Mouse (Mus musculus): ENCODE measurements at regions not wholly inside any gene's neighbourhood (a gene's known extent, or its start where the extent isn't known, plus 50 kb on each side); places are given as distances from the start of the nearest gene placed in this dataset.

DNA sequence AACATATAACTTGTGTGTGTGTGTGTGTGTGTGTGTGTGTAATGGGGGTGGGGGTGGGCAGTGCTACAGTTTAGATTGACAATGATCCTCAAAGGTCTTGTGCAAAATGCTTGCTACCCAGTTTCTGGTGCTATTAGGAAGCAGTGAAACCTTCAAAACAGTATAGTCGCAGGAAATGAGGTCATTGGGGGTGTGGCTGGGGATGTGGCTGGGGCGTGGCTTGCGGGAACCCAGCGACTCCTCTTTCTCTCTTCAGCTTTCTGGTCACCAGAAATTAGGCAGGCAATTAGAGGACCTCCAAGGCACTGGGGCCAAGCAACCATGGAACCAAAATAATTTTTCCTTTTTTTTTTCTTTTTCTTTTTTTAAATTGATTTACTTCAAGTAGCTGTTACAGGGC is 64.0 kb upstream of the Ahctf1 start:
- no peak for DNase-seq (ENCODE audit: low read depth, low spot score)
- Histone ChIP-seq H3K4me1 (ENCODE audit: control insufficient read depth in 1 of 2, insufficient read depth in 2 of 2, low read length in 2 of 2) (no peaks in the 10 kb centered on the region), H3K36me3 (ENCODE audit: control insufficient read depth in 1 of 2, insufficient read depth in 2 of 2, low read length in 2 of 2) (no peaks in the 10 kb centered on the region), H3K4me3 (ENCODE audit: control insufficient read depth in 1 of 2, insufficient read depth in 1 of 2, low read depth in 2 of 2, low read length in 2 of 2) (no peak overlapping the region), H3K9me3 (replicated peaks; ENCODE audit: insufficient read depth, low read length) (no peaks in the 10 kb centered on the region), H3K9ac (ENCODE audit: control insufficient read depth, low read depth, low read length, poor library complexity, severe bottlenecking) (no peak overlapping the region), H3K27ac (ENCODE audit: control insufficient read depth, low read depth, low read length) (no peak overlapping the region), H3K79me2 (ENCODE audit: control insufficient read depth, insufficient read depth, low read length, poor library complexity) (no peaks in the 10 kb centered on the region), H3K27me3 (ENCODE audit: control insufficient read depth in 1 of 2, insufficient read depth in 2 of 2, low read length in 2 of 2) (0 out of 4 replicates have a peak, but pooled peaks cover 0 to 2% of the 10 kb centered on the region in 2 experiments)
- TF ChIP-seq SIN3A (IDR thresholded peaks at IDR 0.05; ENCODE audit: low read length) (no peak), ZNF384 (IDR thresholded peaks at IDR 0.05; ENCODE audit: low read depth, low read length) (no peak), HCFC1 (IDR thresholded peaks at IDR 0.05; ENCODE audit: low read depth, low read length) (no peak)

DNA sequence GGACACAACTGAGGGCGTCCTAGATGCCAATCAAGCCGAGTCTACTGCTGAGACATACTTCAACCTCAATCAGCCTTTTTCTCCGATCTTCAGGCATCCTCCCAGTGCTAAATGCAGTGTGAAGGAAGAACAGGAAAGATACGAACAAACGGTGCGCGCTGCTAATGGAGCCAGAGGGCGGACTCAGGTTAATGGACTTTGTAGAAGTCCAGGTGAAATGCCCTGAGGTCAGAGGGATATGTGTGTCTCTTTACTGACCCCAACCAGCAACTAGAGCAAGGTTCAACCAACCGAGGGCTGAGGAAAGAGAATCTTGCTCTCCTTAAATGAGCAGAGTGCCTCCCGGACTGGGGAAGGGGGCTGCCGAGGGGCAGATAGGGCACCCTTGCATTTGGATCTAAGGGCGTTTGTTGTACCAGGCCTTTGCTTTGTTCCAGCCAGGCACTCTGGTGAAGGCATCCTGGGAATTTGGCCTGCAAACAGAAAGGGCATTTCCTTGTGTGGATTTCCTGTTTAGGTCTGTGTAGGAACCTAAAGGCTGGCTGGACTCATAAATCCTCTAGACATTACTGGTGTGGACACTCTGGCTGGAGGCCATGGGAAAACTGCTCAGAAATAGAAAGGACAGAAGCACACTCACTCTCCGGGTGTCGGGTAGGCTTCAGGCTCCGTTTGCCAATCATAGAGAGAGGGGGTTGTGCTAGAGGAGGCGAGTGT is 62.7 kb upstream of the Ahctf1 start:
- H3K4me1 ChIP-seq (ENCODE audit: control insufficient read depth in 1 of 2, insufficient read depth in 2 of 2, low read length in 2 of 2) = no peaks in the 10 kb centered on the region
- no peak for TF ChIP-seq MYB (IDR thresholded peaks at IDR 0.05; ENCODE audit: low read depth, low read length)
- no peak for TF ChIP-seq TCF12 (IDR thresholded peaks at IDR 0.05; ENCODE audit: low read depth, low read length)
- no peak for TF ChIP-seq UBTF (IDR thresholded peaks at IDR 0.05; ENCODE audit: borderline replicate concordance, insufficient read depth, low read depth, low read length)
- no peak for TF ChIP-seq CHD1 (IDR thresholded peaks at IDR 0.05; ENCODE audit: low read depth, low read length)
- H3K27ac ChIP-seq (ENCODE audit: control insufficient read depth, low read depth, low read length) = no peak overlapping the region

DNA sequence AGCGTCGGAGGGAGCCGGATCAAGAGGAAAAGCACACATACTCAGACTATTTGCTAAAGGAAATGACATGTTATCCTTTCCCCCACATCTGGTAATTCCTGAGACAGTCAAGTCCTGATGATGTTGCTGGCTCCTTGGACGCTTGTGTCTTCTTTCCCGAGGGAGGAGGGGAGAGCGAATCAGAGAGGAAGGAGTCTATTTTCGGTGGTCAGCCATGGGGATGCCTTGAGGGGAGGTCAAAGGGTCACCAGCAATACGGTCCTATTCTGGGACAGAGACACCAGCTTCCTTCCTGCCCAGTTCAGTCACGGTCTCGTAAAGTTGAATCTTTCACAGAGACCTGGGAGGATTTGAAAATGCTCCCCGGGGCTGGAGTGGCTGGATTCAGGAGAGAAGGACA is 62.1 kb upstream of the Ahctf1 start:
- H3K27me3 ChIP-seq (ENCODE audit: control insufficient read depth in 1 of 2, insufficient read depth in 2 of 2, low read length in 2 of 2) = 0 out of 4 replicates have a peak, but pooled peaks cover 0 to 2% of the 10 kb centered on the region in 2 experiments
- no peak for DNase-seq (ENCODE audit: low read depth, low spot score)
- no peaks in the 10 kb centered on the region for H3K36me3 ChIP-seq (ENCODE audit: control insufficient read depth in 1 of 2, insufficient read depth in 2 of 2, low read length in 2 of 2)
- H3K27ac ChIP-seq (ENCODE audit: control insufficient read depth, low read depth, low read length) = no peak overlapping the region
- TF ChIP-seq CHD2 (IDR thresholded peaks at IDR 0.05; ENCODE audit: low read length) = no peak
- H3K4me1 ChIP-seq (ENCODE audit: control insufficient read depth in 1 of 2, insufficient read depth in 2 of 2, low read length in 2 of 2) = no peaks in the 10 kb centered on the region
- H3K79me2 ChIP-seq (ENCODE audit: control insufficient read depth, insufficient read depth, low read length, poor library complexity) = no peaks in the 10 kb centered on the region
- H3K4me3 ChIP-seq (ENCODE audit: control insufficient read depth in 1 of 2, insufficient read depth in 1 of 2, low read depth in 2 of 2, low read length in 2 of 2) = no peak overlapping the region
- H3K9me3 ChIP-seq (replicated peaks; ENCODE audit: insufficient read depth, low read length) = no peaks in the 10 kb centered on the region
- H3K9ac ChIP-seq (ENCODE audit: control insufficient read depth, low read depth, low read length, poor library complexity, severe bottlenecking) = no peak overlapping the region

More for the DNA sequence above, 62.7 kb upstream of the Ahctf1 start:
- Histone ChIP-seq H3K9me3 (replicated peaks; ENCODE audit: insufficient read depth, low read length) (no peaks in the 10 kb centered on the region), H3K9ac (ENCODE audit: control insufficient read depth, low read depth, low read length, poor library complexity, severe bottlenecking) (no peak overlapping the region), H3K36me3 (ENCODE audit: control insufficient read depth in 1 of 2, insufficient read depth in 2 of 2, low read length in 2 of 2) (no peaks in the 10 kb centered on the region), H3K79me2 (ENCODE audit: control insufficient read depth, insufficient read depth, low read length, poor library complexity) (no peaks in the 10 kb centered on the region), H3K4me3 (ENCODE audit: control insufficient read depth in 1 of 2, insufficient read depth in 1 of 2, low read depth in 2 of 2, low read length in 2 of 2) (no peak overlapping the region), H3K27me3 (ENCODE audit: control insufficient read depth in 1 of 2, insufficient read depth in 2 of 2, low read length in 2 of 2) (0 out of 4 replicates have a peak, but pooled peaks cover 0 to 2% of the 10 kb centered on the region in 2 experiments)
- DNase-seq (ENCODE audit: low read depth, low spot score) = no peak

Data from MEL (cell line).